In the genomic region with DNA sequence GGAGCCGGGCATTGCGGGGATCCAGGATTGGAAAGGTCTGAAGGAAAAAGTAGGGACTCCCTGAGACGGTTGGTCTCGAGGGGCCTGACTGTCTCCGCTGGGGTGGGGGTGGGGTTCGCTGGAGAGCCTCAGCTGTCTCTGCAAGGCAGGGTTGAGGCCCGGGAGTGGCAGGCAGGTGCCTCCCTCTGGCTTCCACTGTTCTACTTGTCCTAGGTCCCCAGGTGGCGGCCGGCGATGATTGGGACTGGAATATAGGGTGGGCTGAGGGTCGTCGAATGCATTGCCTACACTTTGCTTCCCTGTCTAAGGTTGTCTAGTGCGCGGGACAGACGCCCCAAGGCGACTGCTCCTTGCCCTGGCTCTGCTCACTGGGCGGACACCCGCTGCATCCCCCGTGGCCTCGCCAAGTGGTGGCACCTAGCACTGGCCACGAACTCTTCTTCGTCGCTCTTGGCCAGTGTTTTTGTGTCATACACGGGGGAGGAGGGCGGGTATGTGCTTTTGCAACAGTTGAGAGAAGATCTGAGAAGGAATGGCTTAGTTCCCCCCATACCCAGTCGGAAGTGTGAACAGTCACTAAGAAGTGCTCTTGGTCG, we compare ENCODE assay signal across 8 mouse cellular contexts. TPM values are rescaled to one million over a fixed set of nuclear protein-coding genes. Genes with fewer than 3 reads are reported as not detected.
DNase-seq lines count a peak whose midpoint lies in the region; ATAC-seq and TF ChIP-seq lines count a peak whose summit lies in the region.

No protein-coding gene starts in this region.

- H3K36me3 ChIP-seq in kidney, embryonic 16.5 days (ENCODE audit: insufficient read depth, low read length): no peaks in the 10 kb centered on the region
- H3K36me3 ChIP-seq in G1E (replicated peaks): no peaks in the 10 kb centered on the region
- no peaks in the 10 kb centered on the region for H3K36me3 ChIP-seq in embryonic facial prominence, embryonic 11.5 days (replicated peaks; ENCODE audit: control insufficient read depth, insufficient read depth, low read depth, low read length)
- no peaks in the 10 kb centered on the region for H3K36me3 ChIP-seq in hindbrain, embryonic 11.5 days (ENCODE audit: control insufficient read depth, insufficient read depth, low read length)
- no peaks in the 10 kb centered on the region for H3K36me3 ChIP-seq in lung, embryonic 14.5 days (ENCODE audit: insufficient read depth)

- TF ChIP-seq POLR2A in olfactory bulb, adult 2 months (IDR thresholded peaks at IDR 0.05; ENCODE audit: insufficient read depth, low read depth, low read length): no peak

- peaks cover 12% of the 10 kb centered on the region for H3K27me3 ChIP-seq in kidney, embryonic 16.5 days (ENCODE audit: insufficient read depth, low read length)
- no peaks in the 10 kb centered on the region for H3K27me3 ChIP-seq in G1E (ENCODE audit: insufficient read depth, low read length)
- H3K27me3 ChIP-seq in embryonic facial prominence, embryonic 11.5 days (ENCODE audit: control insufficient read depth, insufficient read depth, low read length): no peaks in the 10 kb centered on the region
- H3K27me3 ChIP-seq in hindbrain, embryonic 11.5 days (ENCODE audit: control insufficient read depth, insufficient read depth, low read length): no peaks in the 10 kb centered on the region
- H3K27me3 ChIP-seq in lung, embryonic 14.5 days (ENCODE audit: insufficient read depth, low read length): no peaks in the 10 kb centered on the region

- H3K9ac ChIP-seq in kidney, embryonic 16.5 days (replicated peaks; ENCODE audit: low read length): peak overlapping the region; percentile 59
- H3K9ac ChIP-seq in embryonic facial prominence, embryonic 11.5 days (replicated peaks; ENCODE audit: low read length): peak overlapping the region; percentile 34; the same call in 1 of the 2 replicates
- peak overlapping the region; percentile 37; the same call in 1 of the 2 replicates for H3K9ac ChIP-seq in hindbrain, embryonic 11.5 days (ENCODE audit: low read depth, low read length)
- peak overlapping the region; percentile 41; the same call in 1 of the 2 replicates for H3K9ac ChIP-seq in lung, embryonic 14.5 days

- 24% methylated on average over 25 of the region's 27 CpGs for WGBS in kidney, embryonic 16.5 days
- WGBS in embryonic facial prominence, embryonic 11.5 days: 24% methylated on average over 26 of the region's 27 CpGs
- WGBS in hindbrain, embryonic 11.5 days: 16% methylated on average over 27 of the region's 27 CpGs
- WGBS in lung, embryonic 14.5 days: 15% methylated on average over 26 of the region's 27 CpGs
- 14% methylated on average over 27 of the region's 27 CpGs for WGBS in olfactory bulb, adult 2 months

- peak overlapping the region; percentile 59 for H3K4me3 ChIP-seq in kidney, embryonic 16.5 days (ENCODE audit: low read length)
- H3K4me3 ChIP-seq in G1E (ENCODE audit: low read depth, low read length): peak overlapping the region; percentile 74
- peak overlapping the region; percentile 46 for H3K4me3 ChIP-seq in embryonic facial prominence, embryonic 11.5 days (ENCODE audit: low read depth, low read length)
- H3K4me3 ChIP-seq in hindbrain, embryonic 11.5 days (ENCODE audit: low read depth, low read length): peak overlapping the region; percentile 39
- H3K4me3 ChIP-seq in lung, embryonic 14.5 days (ENCODE audit: low read depth, low read length): peak overlapping the region; percentile 46
- H3K4me3 ChIP-seq in olfactory bulb, adult 2 months (ENCODE audit: insufficient read depth, low read depth, low read length): peak overlapping the region; percentile 55

- no peak for TF ChIP-seq CTCF in G1E (IDR thresholded peaks at IDR 0.05; ENCODE audit: low read depth, low read length)
- no peak for TF ChIP-seq CTCF in lung, embryonic 14.5 days (IDR thresholded peaks at IDR 0.05; ENCODE audit: low read depth)
- no peak for TF ChIP-seq CTCF in olfactory bulb, adult 2 months (IDR thresholded peaks at IDR 0.05; ENCODE audit: insufficient read depth, low read depth, low read length)

- DNase-seq in kidney, adult 18-20 months: no peak
- no peak for DNase-seq in G1E (ENCODE audit: low spot score)
- peak; percentile 0 for DNase-seq in embryonic facial prominence, embryonic 11.5 days (ENCODE audit: low spot score)
- no peak for DNase-seq in hindbrain, embryonic 11.5 days (ENCODE audit: low spot score)
- peak; percentile 4 for DNase-seq in lung, embryonic 14.5 days
- no peak for DNase-seq in urinary bladder, adult 18-20 months (ENCODE audit: low spot score in 2 of 2)

- H3K4me1 ChIP-seq in kidney, embryonic 16.5 days (ENCODE audit: insufficient read depth, low read length): no peaks in the 10 kb centered on the region
- H3K4me1 ChIP-seq in G1E (ENCODE audit: insufficient read depth, low read depth, low read length): peaks cover 13% of the 10 kb centered on the region
- H3K4me1 ChIP-seq in embryonic facial prominence, embryonic 11.5 days (ENCODE audit: control insufficient read depth, insufficient read depth, low read length): no peaks in the 10 kb centered on the region
- no peaks in the 10 kb centered on the region for H3K4me1 ChIP-seq in hindbrain, embryonic 11.5 days (replicated peaks; ENCODE audit: control insufficient read depth, insufficient read depth, low read length)
- no peaks in the 10 kb centered on the region for H3K4me1 ChIP-seq in lung, embryonic 14.5 days (ENCODE audit: insufficient read depth)
- H3K4me1 ChIP-seq in olfactory bulb, adult 2 months (ENCODE audit: control insufficient read depth, insufficient read depth, low read length): no peaks in the 10 kb centered on the region

- ATAC-seq in kidney, embryonic 16.5 days (ENCODE audit: low FRiP score, low TSS enrichment): peak; percentile 86
- no peak for ATAC-seq in G1E (ENCODE audit: extremely low read depth, insufficient number of reproducible peaks, low FRiP score, poor library complexity, severe bottlenecking)
- peak; percentile 93 for ATAC-seq in embryonic facial prominence, embryonic 11.5 days (replicated peaks; ENCODE audit: insufficient number of reproducible peaks, low FRiP score, low TSS enrichment, low read depth)
- peak; percentile 90 for ATAC-seq in hindbrain, embryonic 11.5 days (ENCODE audit: low FRiP score)
- ATAC-seq in lung, embryonic 14.5 days (ENCODE audit: insufficient read depth): peak; percentile 85

- H3K27ac ChIP-seq in kidney, embryonic 16.5 days (ENCODE audit: low read length): no peak overlapping the region
- no peak overlapping the region for H3K27ac ChIP-seq in embryonic facial prominence, embryonic 11.5 days (replicated peaks; ENCODE audit: low read depth, low read length)
- H3K27ac ChIP-seq in hindbrain, embryonic 11.5 days (ENCODE audit: low read depth, low read length): no peak overlapping the region
- H3K27ac ChIP-seq in lung, embryonic 14.5 days (ENCODE audit: low read depth): no peak overlapping the region
- no peak overlapping the region for H3K27ac ChIP-seq in olfactory bulb, adult 2 months (ENCODE audit: insufficient read depth, low read depth, low read length)

- H3K4me2 ChIP-seq in kidney, embryonic 16.5 days (replicated peaks; ENCODE audit: low read depth, low read length): peak overlapping the region; percentile 75
- H3K4me2 ChIP-seq in embryonic facial prominence, embryonic 11.5 days (ENCODE audit: low read depth, low read length): peak overlapping the region; percentile 57
- peak overlapping the region; percentile 54 for H3K4me2 ChIP-seq in hindbrain, embryonic 11.5 days (replicated peaks; ENCODE audit: low read depth, low read length)
- peak overlapping the region; percentile 70 for H3K4me2 ChIP-seq in lung, embryonic 14.5 days

- no peaks in the 10 kb centered on the region for H3K9me3 ChIP-seq in kidney, embryonic 16.5 days (ENCODE audit: low read length)
- H3K9me3 ChIP-seq in G1E (replicated peaks): no peaks in the 10 kb centered on the region
- no peaks in the 10 kb centered on the region for H3K9me3 ChIP-seq in embryonic facial prominence, embryonic 11.5 days (replicated peaks; ENCODE audit: control insufficient read depth, low read length)
- H3K9me3 ChIP-seq in hindbrain, embryonic 11.5 days (ENCODE audit: control insufficient read depth, low read length): no peaks in the 10 kb centered on the region
- H3K9me3 ChIP-seq in lung, embryonic 14.5 days (ENCODE audit: low read depth, low read length): no peaks in the 10 kb centered on the region

RNA-seq across cellular contexts. Expression of gene Mtm1, which starts 4.6 kb away (rescaled TPM):
- 5.9 and 6.3 TPM in 2 replicates for polyA plus RNA-seq in kidney, embryonic 16.5 days (2015; fragmentation: Nextera tagmentation; extraction: Ambion mirVana)
- total RNA-seq in G1E (2014; fragmentation: Nextera tagmentation) (37.9 and 38.1 TPM in 2 replicates), G1E (2017) (13.2 and 18.5 TPM in 2 replicates)
- polyA plus RNA-seq in G1E (2012): 0.24 and 0.64 TPM in 2 replicates
- polyA plus RNA-seq in embryonic facial prominence, embryonic 11.5 days (2014; fragmentation: Nextera tagmentation; extraction: Ambion mirVana): 3.1 and 3.5 TPM in 2 replicates
- polyA plus RNA-seq in hindbrain, embryonic 11.5 days (2014; fragmentation: Nextera tagmentation; extraction: Ambion mirVana): 3.9 and 4.5 TPM in 2 replicates
- polyA plus RNA-seq in lung, embryonic 14.5 days (2014; fragmentation: Nextera tagmentation; extraction: Ambion mirVana): 4.3 and 4.4 TPM in 2 replicates
- polyA plus RNA-seq in olfactory bulb, adult 2 months (2012; ENCODE audit: insufficient read depth, insufficient read length, low replicate concordance, missing spikeins): not detected in 2 replicates

Comparison
In these comparisons a context has a peak if more than half of its experiments do, and no peak if none do; other contexts are left out.
1. DNase-seq: peak in embryonic facial prominence, embryonic 11.5 days (single experiment) and lung, embryonic 14.5 days (single experiment); none in kidney, adult 18-20 months (single experiment), G1E (single experiment), hindbrain, embryonic 11.5 days (single experiment) and urinary bladder, adult 18-20 months (0 of 2).
2. Peak in every context shown above with its lines, with median percentiles within 50 percentile points of each other: H3K4me2 ChIP-seq, H3K4me3 ChIP-seq and H3K9ac ChIP-seq.